Mouse (Mus musculus) limb, embryonic 14.5 days (tissue): ENCODE measurements around the gene Olfr1383. TPM values are rescaled to one million over a fixed set of nuclear protein-coding genes. Genes with fewer than 3 reads are reported as not detected.
"Not testable (repeated sequence)": the region's sequence is repeated elsewhere in the genome, so short reads cannot be mapped to it uniquely, and the experiment has no call there.

Experiments used
- ATAC-seq: fragments of 200-750 bp; cut with Nextera tagmentation; 2 replicates; pipeline ENCODE4 v1.8.0; 2017; ENCODE audit warnings: low read depth, moderate number of reproducible peaks, moderate TSS enrichment; ENCODE audit not compliant: low FRiP score
- DNase-seq: peaks from one replicate; pipeline ENCODE4 v3.0.0-alpha.2; 2015; ENCODE audit warnings: low spot score
- H3K27ac ChIP-seq: fragments of 300-500 bp; sonication (generic); replicated peaks from 2 replicates; pipeline ENCODE4 v1.5.1; 2014; ENCODE audit warnings: low read depth, mild to moderate bottlenecking, low read length, moderate library complexity, mixed read lengths
- H3K27me3 ChIP-seq: fragments of 300-500 bp; sonication (generic); 2 replicates; pipeline ENCODE4 v1.6.1; 2014; ENCODE audit warnings: low read length, mixed read lengths; ENCODE audit not compliant: control insufficient read depth, insufficient read depth
- H3K36me3 ChIP-seq: fragments of 300-500 bp; sonication (generic); 2 replicates; pipeline ENCODE4 v1.6.1; 2014; ENCODE audit warnings: mild to moderate bottlenecking, low read length, moderate library complexity, mixed read lengths; ENCODE audit not compliant: control insufficient read depth, insufficient read depth
- H3K4me1 ChIP-seq: fragments of 300-500 bp; sonication (generic); 2 replicates; pipeline ENCODE4 v1.6.1; 2014; ENCODE audit warnings: antibody characterized with exemption, low read length, mixed read lengths; ENCODE audit not compliant: control insufficient read depth, insufficient read depth
- H3K4me2 ChIP-seq: fragments of 300-500 bp; sonication (generic); replicated peaks from 2 replicates; pipeline ENCODE4 v1.6.1; 2014; ENCODE audit warnings: low read depth, mild to moderate bottlenecking, low read length, moderate library complexity; ENCODE audit not compliant: severe bottlenecking
- H3K4me3 ChIP-seq: fragments of 300-500 bp; sonication (generic); replicated peaks from 2 replicates; pipeline ENCODE4 v1.5.1; 2014; ENCODE audit warnings: low read length
- H3K9ac ChIP-seq: fragments of 300-500 bp; sonication (generic); 2 replicates; pipeline ENCODE4 v1.6.1; 2014; ENCODE audit warnings: mild to moderate bottlenecking, low read depth, low read length, moderate library complexity; ENCODE audit not compliant: severe bottlenecking
- H3K9me3 ChIP-seq: fragments of 300-500 bp; sonication (generic); 2 replicates; pipeline ENCODE4 v1.6.1; 2016; ENCODE audit warnings: low read length; ENCODE audit not compliant: control insufficient read depth
- POLR2A ChIP-seq: fragments of 200-500 bp; IDR thresholded peaks from 2 replicates; pipeline ENCODE4 v1.8.0; 2012; ENCODE audit warnings: inconsistent platforms, mild to moderate bottlenecking, moderate library complexity, borderline replicate concordance; ENCODE audit not compliant: insufficient read depth, insufficient read length; ENCODE audit errors: extremely low read depth
- WGBS: fragments of 180-500 bp; shearing (Covaris S2); extraction: QIAGEN DNeasy Blood & Tissue Kit; methylation state at CpG from one replicate; pipeline ENCODE4 v1.1.7; 2014; 5-methylcytosine and 5-hydroxymethylcytosine counted together
- polyA plus RNA-seq, 2 experiments: library from polyadenylated mRNA; depleted of rRNA in 1 of 2; stranded (reverse) in 1 of 2; unstranded in 1 of 2; fragments of >200 nt; fragmentation: Nextera tagmentation in 1 of 2; extraction: Ambion mirVana in 1 of 2; gene quantifications; 2 replicates each; pipeline versions ENCODE4 v1.2.1 to v1.2.3; 2012 to 2014

Olfr1383 gene
- not detected in 2 replicates for polyA plus RNA-seq (2012; rRNA removed)
- polyA plus RNA-seq (2014; fragmentation: Nextera tagmentation; extraction: Ambion mirVana) = not detected in 2 replicates

DNA sequence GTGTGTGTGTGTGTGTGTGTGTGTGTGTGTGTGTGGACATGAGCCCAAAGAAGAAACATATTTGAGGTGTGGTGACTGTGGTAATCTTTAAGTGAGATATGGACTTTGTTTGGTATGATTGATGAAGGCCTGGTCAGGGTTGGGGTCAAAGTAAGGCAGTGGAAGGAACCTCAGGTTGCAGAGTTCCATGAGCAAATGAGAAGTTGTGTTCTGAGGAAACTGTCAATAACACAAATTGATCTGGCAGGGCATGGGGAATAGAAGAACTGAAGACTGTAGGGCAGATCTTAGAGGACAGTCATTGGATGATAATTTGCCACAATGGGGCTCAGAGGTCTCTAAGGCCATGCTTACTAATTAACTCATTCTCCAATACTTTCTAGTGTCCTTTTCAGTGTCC is at the start of gene Olfr1383:
Gene Olfr1383, plus strand, starts transcription at position 301 of the 400 bp plus-strand sequence.
- Histone ChIP-seq H3K4me3 (no peak within 1 kb of the TSS), H3K9me3 (no peaks in the 10 kb centered on the region), H3K4me1 (no peaks in the 10 kb centered on the region), H3K27me3 (no peaks in the 10 kb centered on the region), H3K36me3 (no peaks in the 10 kb centered on the region), H3K9ac (no peak within 1 kb of the TSS), H3K27ac (no peak within 1 kb of the TSS), H3K4me2 (no peak within 1 kb of the TSS)
- no peak for DNase-seq
- no peak for TF ChIP-seq POLR2A
- no peak for ATAC-seq

DNA sequence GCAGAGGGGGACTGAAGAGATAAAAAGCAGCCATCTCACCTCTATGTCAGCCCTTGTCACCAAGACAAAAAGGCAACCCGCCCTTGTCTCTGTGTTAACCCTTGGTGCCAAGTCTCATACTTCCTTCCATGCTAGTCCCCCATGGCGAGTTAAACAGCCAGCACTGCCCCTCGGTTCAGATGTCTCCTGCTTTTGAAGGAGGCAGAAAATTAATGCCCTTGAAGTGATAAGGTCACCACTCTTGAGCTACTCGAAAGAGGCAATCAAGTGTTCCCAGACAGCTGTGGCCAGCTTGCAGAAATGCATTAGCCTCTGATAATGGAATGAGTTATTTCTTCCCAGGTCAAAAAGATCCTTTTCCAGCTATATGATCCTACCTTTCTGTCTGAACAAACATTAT is 33.5 kb upstream of the Olfr1383 start:
- H3K4me1 ChIP-seq = no peaks in the 10 kb centered on the region
- no peaks in the 10 kb centered on the region for H3K36me3 ChIP-seq
- WGBS = 32% methylated on average over 4 of the region's 4 CpGs
- no peak overlapping the region for H3K4me3 ChIP-seq
- DNase-seq (no peak), ATAC-seq (no peak)
- no peak overlapping the region for H3K4me2 ChIP-seq
- no peaks in the 10 kb centered on the region for H3K27me3 ChIP-seq
- no peak overlapping the region for H3K27ac ChIP-seq
- no peaks in the 10 kb centered on the region for H3K9me3 ChIP-seq
- TF ChIP-seq POLR2A = no peak
- no peak overlapping the region for H3K9ac ChIP-seq

DNA sequence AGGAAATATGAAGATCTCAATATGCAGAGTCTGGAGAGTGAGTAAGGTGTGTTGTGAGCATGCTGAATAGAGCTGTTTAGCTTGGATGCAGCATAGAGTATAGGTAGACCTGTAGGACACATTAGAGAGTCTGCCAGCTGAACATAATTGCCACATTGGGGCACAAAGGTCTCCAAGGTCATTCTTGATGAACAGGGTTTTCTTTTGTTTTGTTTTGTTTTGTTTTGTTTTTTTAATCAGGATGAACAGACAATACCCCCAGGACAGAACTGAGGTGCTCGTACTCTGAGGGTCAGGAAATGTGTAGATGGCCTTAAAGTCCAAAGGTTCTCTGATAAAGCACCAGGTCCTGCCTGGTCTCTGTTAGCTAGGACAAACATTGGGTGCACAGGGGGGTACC is 30.7 kb upstream of the Olfr1383 start, which contains the start of gene Olfr1385:
Gene Olfr1385, plus strand, starts transcription at position 301 of the 400 bp plus-strand sequence.
- not testable (repeated sequence) for H3K27me3 ChIP-seq, H3K4me2 ChIP-seq, H3K36me3 ChIP-seq, H3K4me1 ChIP-seq, H3K4me3 ChIP-seq, H3K9me3 ChIP-seq, ATAC-seq, H3K9ac ChIP-seq, H3K27ac ChIP-seq, DNase-seq
- 90% methylated on average over 1 of the region's 1 CpGs for WGBS

DNA sequence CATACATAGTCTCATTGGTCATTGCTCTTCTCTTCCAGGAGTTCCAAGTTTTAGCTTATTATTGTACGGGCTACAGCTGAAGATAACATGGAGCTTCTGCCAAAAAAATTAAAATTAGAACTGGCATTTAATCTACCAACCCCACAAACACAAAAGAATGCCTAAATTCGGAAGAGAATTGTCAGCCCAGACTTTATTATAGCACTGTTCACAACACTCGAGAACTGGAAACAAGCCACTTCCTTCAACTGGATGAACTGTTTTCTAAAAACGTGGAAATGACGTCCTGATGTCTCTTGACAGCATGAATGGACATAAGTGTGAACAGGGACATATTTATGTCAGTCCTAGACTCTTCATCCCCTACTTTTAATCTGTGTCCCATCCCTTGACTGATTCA is 1.4 kb upstream of the Olfr1383 start:
- Histone ChIP-seq H3K36me3 (no peaks in the 10 kb centered on the region), H3K27me3 (no peaks in the 10 kb centered on the region), H3K9ac (no peak overlapping the region), H3K27ac (no peak overlapping the region), H3K4me2 (no peak overlapping the region), H3K9me3 (no peaks in the 10 kb centered on the region), H3K4me3 (no peak overlapping the region), H3K4me1 (no peaks in the 10 kb centered on the region)
- no peak for ATAC-seq
- DNase-seq = no peak
- no peak for TF ChIP-seq POLR2A
- 66% methylated on average over 5 of the region's 5 CpGs for WGBS

DNA sequence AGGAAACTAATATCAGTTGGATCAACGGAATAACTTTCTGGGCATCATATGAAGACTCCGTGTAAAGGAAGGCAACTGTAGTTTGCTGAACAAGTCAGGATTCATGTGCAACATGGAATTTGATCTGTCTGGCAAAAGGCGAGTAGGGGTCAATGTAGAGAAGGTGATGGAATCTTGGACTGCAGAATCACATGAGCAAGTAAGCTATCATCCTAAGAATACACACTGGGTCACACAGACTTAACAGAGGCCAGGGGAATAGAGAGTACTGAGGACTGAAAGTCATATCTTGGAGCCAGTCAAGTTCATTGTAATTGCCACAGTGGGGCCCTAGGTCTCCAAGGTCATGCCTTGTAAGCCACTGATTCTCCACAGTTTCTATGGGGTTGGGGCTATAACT is 8.5 kb downstream of the Olfr1383 start, which contains the start of gene Olfr1382:
Gene Olfr1382, plus strand, starts transcription at position 301 of the 400 bp plus-strand sequence.
- Histone ChIP-seq H3K27ac (no peak within 1 kb of the TSS), H3K9me3 (no peaks in the 10 kb centered on the region), H3K9ac (no peak within 1 kb of the TSS), H3K36me3 (no peaks in the 10 kb centered on the region), H3K27me3 (no peaks in the 10 kb centered on the region), H3K4me3 (no peak within 1 kb of the TSS), H3K4me1 (no peaks in the 10 kb centered on the region), H3K4me2 (no peak within 1 kb of the TSS)
- DNase-seq (no peak), ATAC-seq (no peak)
- 80% methylated on average over 3 of the region's 3 CpGs for WGBS
- TF ChIP-seq POLR2A = no peak

DNA sequence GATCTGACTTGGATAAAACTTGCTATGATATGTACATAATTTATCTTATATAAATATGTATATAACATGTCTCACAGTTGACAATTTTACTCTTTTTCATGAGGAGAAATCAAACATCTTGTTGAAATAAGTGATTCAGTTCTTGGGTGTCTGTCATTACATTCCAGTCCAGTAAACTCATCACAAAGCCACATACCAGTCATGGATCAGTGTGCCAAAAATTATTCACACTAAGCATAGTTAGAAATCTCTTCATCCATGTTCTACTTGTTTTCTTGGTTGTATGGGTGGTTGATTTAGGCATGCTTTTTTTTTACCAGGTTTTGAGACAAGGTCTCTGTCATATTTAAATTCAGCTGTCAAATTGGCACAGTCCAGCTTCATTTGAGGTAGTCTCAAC is 13.3 kb downstream of the Olfr1383 start:
- no peak for TF ChIP-seq POLR2A
- Histone ChIP-seq H3K4me3 (no peak overlapping the region), H3K9me3 (no peaks in the 10 kb centered on the region), H3K4me1 (no peaks in the 10 kb centered on the region), H3K27ac (no peak overlapping the region), H3K36me3 (no peaks in the 10 kb centered on the region), H3K4me2 (no peak overlapping the region), H3K9ac (no peak overlapping the region), H3K27me3 (no peaks in the 10 kb centered on the region)
- DNase-seq = no peak
- ATAC-seq = no peak

DNA sequence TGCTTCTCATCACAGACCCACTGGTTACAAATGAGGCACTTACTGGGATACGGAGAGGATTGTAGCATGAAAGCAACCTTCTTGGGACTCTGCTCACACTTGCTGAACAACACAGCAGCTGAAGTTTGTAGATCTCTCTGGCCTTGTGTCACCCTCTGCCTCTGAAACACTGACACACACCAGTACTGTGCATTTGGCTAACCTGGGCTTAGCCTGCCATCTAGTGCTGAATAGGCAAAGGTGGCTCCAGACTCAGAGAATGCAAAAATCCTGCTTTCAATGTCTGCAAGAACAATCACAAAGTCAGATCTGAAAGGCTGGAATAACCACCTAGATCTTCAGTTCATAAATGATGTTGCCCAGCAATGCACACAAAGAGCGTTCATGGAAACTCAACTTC is 17.2 kb downstream of the Olfr1383 start:
- H3K9ac ChIP-seq, H3K4me1 ChIP-seq, H3K27ac ChIP-seq, ATAC-seq, H3K27me3 ChIP-seq, H3K4me3 ChIP-seq, H3K36me3 ChIP-seq, DNase-seq, H3K9me3 ChIP-seq, H3K4me2 ChIP-seq: not testable (repeated sequence)
- 89% methylated on average over 2 of the region's 2 CpGs for WGBS

DNA sequence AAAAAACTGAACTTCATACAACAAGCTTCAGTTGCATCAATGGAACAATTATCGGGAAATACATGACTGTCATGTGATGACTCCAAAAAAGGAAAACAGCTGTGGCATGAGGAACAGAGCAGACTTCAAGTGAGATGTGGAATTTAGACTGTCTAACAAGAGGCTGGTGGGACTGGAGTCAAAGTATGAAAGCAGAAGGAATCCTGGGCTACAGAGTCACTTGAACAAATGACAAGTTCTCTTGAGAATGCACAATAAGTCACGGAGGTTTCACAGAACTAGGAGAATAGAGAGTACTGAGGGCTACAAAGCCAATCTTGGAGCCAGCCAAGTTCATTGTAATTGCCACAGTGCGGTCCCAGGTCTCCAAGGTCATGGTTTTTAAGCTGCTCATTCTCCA is 23.7 kb downstream of the Olfr1383 start, which contains the start of gene Olfr1381:
Gene Olfr1381, plus strand, starts transcription at position 301 of the 400 bp plus-strand sequence.
- WGBS = 81% methylated on average over 3 of the region's 3 CpGs
- not testable (repeated sequence) for H3K36me3 ChIP-seq, H3K9me3 ChIP-seq, H3K4me1 ChIP-seq, H3K27ac ChIP-seq, H3K4me3 ChIP-seq, DNase-seq, H3K9ac ChIP-seq, ATAC-seq, H3K4me2 ChIP-seq, H3K27me3 ChIP-seq
